8 mouse cellular contexts compared by ENCODE assay signal in the genomic region with DNA sequence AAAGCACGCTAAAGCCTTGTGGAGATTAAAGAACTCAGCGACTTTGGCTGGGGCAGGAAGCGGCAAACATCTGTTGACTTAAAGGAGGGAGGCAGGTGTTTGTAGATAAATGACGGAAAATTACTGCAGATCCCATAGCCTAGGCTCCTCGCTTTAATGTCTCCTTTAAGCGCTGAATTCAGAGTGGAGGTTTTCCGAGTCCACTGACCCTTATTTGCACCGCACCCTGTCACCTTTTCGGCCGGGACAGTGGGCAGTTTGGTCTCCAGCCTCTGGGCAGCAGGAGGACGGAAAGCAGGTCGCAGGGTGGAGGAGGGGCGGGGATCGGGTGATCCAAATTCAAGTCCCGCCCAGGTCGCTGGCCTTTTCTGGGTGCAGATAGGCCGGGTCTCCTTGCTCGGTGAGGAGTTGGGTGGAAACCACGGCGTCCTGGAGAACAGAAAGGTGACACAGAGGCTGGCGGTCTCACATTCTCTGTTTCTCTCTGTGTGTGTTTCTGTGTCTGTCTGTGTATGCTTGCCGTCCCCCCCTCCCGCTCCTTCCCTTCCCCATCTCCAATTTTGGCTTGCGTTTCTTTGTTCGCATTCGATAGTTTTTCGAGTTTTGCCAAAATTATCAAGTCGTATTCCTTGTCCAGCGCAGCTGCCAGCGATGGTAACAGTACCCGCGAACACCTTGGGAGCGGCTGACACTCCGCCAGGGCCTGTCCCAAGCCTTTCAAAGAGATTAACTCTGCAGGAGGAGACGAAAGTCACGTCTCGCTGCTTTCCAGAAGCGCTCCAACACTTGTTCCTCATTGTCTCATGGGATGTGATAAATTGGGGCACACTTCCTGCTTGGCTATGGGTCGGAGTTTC. TPM values are rescaled to one million over a fixed set of nuclear protein-coding genes. Genes with fewer than 3 reads are reported as not detected.
DNase-seq lines count a peak whose midpoint lies in the region; ATAC-seq and TF ChIP-seq lines count a peak whose summit lies in the region.

No protein-coding gene starts in this region.

- H3K9ac ChIP-seq in lung, embryonic 16.5 days (ENCODE audit: low read length), result peak overlapping the region; percentile 64

- TF ChIP-seq CTCF in kidney, adult 2 months (conservative IDR thresholded peaks at IDR 0.05; ENCODE audit: insufficient read depth, insufficient read length, low read depth, low read length), result no peak

- H3K4me2 ChIP-seq in lung, embryonic 16.5 days (ENCODE audit: low read depth, low read length), result peak overlapping the region; percentile 93

- WGBS in kidney, adult 2 months, result under 1% methylated on average over 39 of the region's 39 CpGs
- WGBS in lung, embryonic 16.5 days, result under 1% methylated on average over 39 of the region's 39 CpGs

- H3K4me3 ChIP-seq in kidney, adult 2 months (ENCODE audit: insufficient read depth, low read depth, low read length), result peak overlapping the region; percentile 60
- peak overlapping the region; percentile 60 for H3K4me3 ChIP-seq in lung, embryonic 16.5 days (ENCODE audit: low read length)

- H3K36me3 ChIP-seq in kidney, adult 2 months (ENCODE audit: control insufficient read depth, insufficient read depth, low read length), result no peaks in the 10 kb centered on the region
- no peaks in the 10 kb centered on the region for H3K36me3 ChIP-seq in lung, embryonic 16.5 days (ENCODE audit: control insufficient read depth, insufficient read depth, low read length)

- no peak overlapping the region for H3K27ac ChIP-seq in kidney, adult 2 months (ENCODE audit: insufficient read depth, low read depth, low read length)
- H3K27ac ChIP-seq in lung, embryonic 16.5 days (ENCODE audit: low read length), result no peak overlapping the region

- peak; percentile 63 for ATAC-seq in lung, embryonic 16.5 days (ENCODE audit: low read depth)

- peak; percentile 19 to 39 for DNase-seq in CD8-positive naive resting alpha-beta T cell, adult 2 months (ENCODE audit: low read depth in 2 of 2, low spot score in 2 of 2)
- peak; percentile 78 for DNase-seq in adrenal gland, adult 8-10 months
- DNase-seq in embryo, embryonic 9.5 days (ENCODE audit: extremely low spot score), result peak; percentile 67
- DNase-seq in heart, adult 8-10 months (ENCODE audit: low spot score), result peak; percentile 48
- DNase-seq in kidney, adult 2 months, result peak; percentile 79
- DNase-seq in ovary, adult 18-20 months (ENCODE audit: low spot score), result peak; percentile 72
- no peak for DNase-seq in adipocyte (ENCODE audit: low spot score)

- no peak for TF ChIP-seq POLR2A in kidney, adult 2 months (IDR thresholded peaks at IDR 0.05; ENCODE audit: low read depth, low read length)

- H3K4me1 ChIP-seq in kidney, adult 2 months (ENCODE audit: control insufficient read depth, insufficient read depth, low read length), result 0 out of 2 replicates have a peak, but pooled peaks cover 2% of the 10 kb centered on the region
- peaks cover 9% of the 10 kb centered on the region for H3K4me1 ChIP-seq in lung, embryonic 16.5 days (replicated peaks; ENCODE audit: control insufficient read depth, insufficient read depth, low read length)

- no peaks in the 10 kb centered on the region for H3K27me3 ChIP-seq in kidney, adult 2 months (replicated peaks; ENCODE audit: control insufficient read depth, insufficient read depth, low read length)
- H3K27me3 ChIP-seq in lung, embryonic 16.5 days (ENCODE audit: control insufficient read depth, insufficient read depth, low read depth, low read length), result peaks cover 10% of the 10 kb centered on the region; the same call in 1 of the 2 replicates

- no peaks in the 10 kb centered on the region for H3K9me3 ChIP-seq in lung, embryonic 16.5 days (ENCODE audit: control insufficient read depth, low read length)

RNA-seq across cellular contexts. Expression of a gene that starts 11.9 kb away (rescaled TPM):
- total RNA-seq in adrenal gland, adult 8-10 months (2022), result 100 to 1,000 TPM in 1 of 4 experiments, 10 to 100 TPM in 3; 77.4 to 100 (median 83.2) TPM
- total RNA-seq in heart, adult 8-10 months (2022), result 10 to 100 TPM; 36.1 to 39.1 (median 37.7) TPM
- 10.1 and 11.0 TPM in 2 replicates for polyA plus RNA-seq in kidney, adult 2 months (2012; rRNA removed)
- polyA plus RNA-seq in lung, embryonic 16.5 days (2015; fragmentation: Nextera tagmentation; extraction: Ambion mirVana), result 20.2 and 20.8 TPM in 2 replicates
